Mouse (Mus musculus) heart, embryonic 13.5 days (tissue): ENCODE results near the gene Ptpn22. TPM values are rescaled to one million over a fixed set of nuclear protein-coding genes. Genes with fewer than 3 reads are reported as not detected.

Experiments used
- ATAC-seq: fragments of 200-750 bp; cut with Nextera tagmentation; 2 replicates; pipeline ENCODE4 v1.8.0; 2017; ENCODE audit warnings: moderate TSS enrichment; ENCODE audit not compliant: insufficient number of reproducible peaks, low FRiP score, low TSS enrichment; ENCODE audit errors: extremely low read depth
- H3K27ac ChIP-seq: fragments of 300-500 bp; sonication (generic); replicated peaks from 2 replicates; pipeline ENCODE4 v1.5.1; 2015; ENCODE audit warnings: moderate library complexity, mild to moderate bottlenecking, inconsistent platforms
- H3K27me3 ChIP-seq: fragments of 300-500 bp; sonication (generic); replicated peaks from 2 replicates; pipeline ENCODE4 v1.6.1; 2015; ENCODE audit warnings: mild to moderate bottlenecking, inconsistent platforms
- H3K36me3 ChIP-seq: fragments of 300-500 bp; sonication (generic); 2 replicates; pipeline ENCODE4 v1.6.1; 2015; ENCODE audit warnings: mild to moderate bottlenecking, inconsistent platforms
- H3K4me1 ChIP-seq: fragments of 300-500 bp; sonication (generic); 2 replicates; pipeline ENCODE4 v1.6.1; 2015; ENCODE audit warnings: inconsistent platforms
- H3K4me2 ChIP-seq: fragments of 300-500 bp; sonication (generic); 2 replicates; pipeline ENCODE4 v1.6.1; 2015; ENCODE audit warnings: inconsistent platforms, mild to moderate bottlenecking, moderate library complexity
- H3K4me3 ChIP-seq: fragments of 300-500 bp; sonication (generic); 2 replicates; pipeline ENCODE4 v1.5.1; 2015; ENCODE audit warnings: moderate library complexity, mild to moderate bottlenecking, inconsistent platforms
- H3K9ac ChIP-seq: fragments of 300-500 bp; sonication (generic); 2 replicates; pipeline ENCODE4 v1.6.1; 2015; ENCODE audit warnings: inconsistent platforms, mild to moderate bottlenecking, moderate library complexity
- H3K9me3 ChIP-seq: fragments of 300-500 bp; sonication (generic); 2 replicates; pipeline ENCODE4 v1.6.1; 2016; ENCODE audit warnings: inconsistent platforms
- WGBS: fragments of 180-500 bp; shearing (Covaris S2); methylation state at CpG from one replicate; pipeline ENCODE4 v1.1.7; 2015; ENCODE audit warnings: mixed read lengths; 5-methylcytosine and 5-hydroxymethylcytosine counted together
- polyA plus RNA-seq: library from polyadenylated mRNA; unstranded; fragments of >200 nt; fragmentation: Nextera tagmentation; extraction: Ambion mirVana; gene quantifications from 2 replicates; pipeline ENCODE4 v1.2.1, GENCODE M21; 2015

The Ptpn22 gene
- polyA plus RNA-seq, 1 experiment from 2014 or later = 0.76 TPM

DNA sequence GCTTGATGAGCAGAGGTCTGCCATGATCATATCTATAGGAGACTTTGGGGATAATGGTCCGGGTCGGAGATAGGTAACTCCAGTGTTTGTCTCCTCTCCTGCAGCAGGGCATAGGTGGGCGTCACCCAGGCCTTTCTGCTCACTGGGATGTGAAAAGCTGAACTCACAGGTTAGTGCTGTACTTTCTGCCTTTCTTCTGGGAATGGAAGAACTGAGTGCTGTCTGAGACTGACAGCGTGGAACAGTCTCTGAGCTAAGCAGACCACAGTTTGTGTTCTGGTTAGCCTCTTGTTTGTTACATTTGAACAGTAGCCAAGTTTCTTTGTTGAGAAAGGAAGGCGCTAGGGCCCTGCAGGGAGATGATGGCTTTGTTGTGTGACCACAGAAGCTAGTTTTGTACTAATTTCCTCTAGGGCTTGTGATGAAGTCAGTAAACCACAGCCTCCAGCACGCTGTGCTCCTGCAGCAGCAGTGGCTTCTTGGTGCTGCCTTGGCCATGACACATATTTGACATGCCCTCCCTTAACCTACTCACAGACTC, 326 bp downstream of the Ptpn22 start:
- H3K4me1 ChIP-seq = peaks cover 15% of the 10 kb centered on the region
- H3K9ac ChIP-seq = no peak overlapping the region
- no peaks in the 10 kb centered on the region for H3K27me3 ChIP-seq
- ATAC-seq = no peak
- H3K4me2 ChIP-seq = peak overlapping the region; percentile 16; the same call in 1 of the 2 replicates
- no peaks in the 10 kb centered on the region for H3K36me3 ChIP-seq
- H3K9me3 ChIP-seq = no peaks in the 10 kb centered on the region
- no peak overlapping the region for H3K4me3 ChIP-seq
- 58% methylated on average over 6 of the region's 6 CpGs for WGBS
- peak overlapping the region; percentile 42 for H3K27ac ChIP-seq

DNA sequence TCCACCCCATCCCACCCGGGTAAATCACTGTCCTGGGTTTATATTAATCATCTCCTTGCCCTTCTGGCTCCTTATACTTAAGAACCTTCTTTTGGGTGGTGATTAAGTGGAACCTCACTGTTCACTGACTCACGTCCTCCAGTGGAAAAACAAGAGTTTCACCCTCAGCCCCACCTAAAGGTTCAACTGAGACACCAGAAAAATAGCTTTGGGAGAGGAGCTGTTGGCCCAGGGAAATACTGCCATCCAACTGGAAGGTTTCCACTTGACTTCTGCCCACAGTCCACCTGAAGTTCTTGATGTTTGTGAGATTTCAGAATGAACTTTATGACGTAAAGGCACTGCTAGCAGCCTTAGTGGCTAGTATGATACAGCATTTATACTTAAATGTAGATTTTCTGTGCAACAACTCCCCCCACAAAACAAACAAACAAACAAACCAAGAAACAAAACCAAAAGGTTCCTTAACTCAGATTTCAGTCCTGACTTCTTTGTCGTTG, 3.2 kb downstream of the Ptpn22 start:
- ATAC-seq = no peak
- Histone ChIP-seq H3K4me3 (no peak overlapping the region), H3K27me3 (no peaks in the 10 kb centered on the region; the same call in 1 of the 2 replicates), H3K9ac (no peak overlapping the region), H3K4me2 (no peak overlapping the region), H3K27ac (no peak overlapping the region), H3K9me3 (no peaks in the 10 kb centered on the region), H3K36me3 (no peaks in the 10 kb centered on the region), H3K4me1 (peaks cover 15% of the 10 kb centered on the region)
- 73% methylated on average over 4 of the region's 4 CpGs for WGBS

DNA sequence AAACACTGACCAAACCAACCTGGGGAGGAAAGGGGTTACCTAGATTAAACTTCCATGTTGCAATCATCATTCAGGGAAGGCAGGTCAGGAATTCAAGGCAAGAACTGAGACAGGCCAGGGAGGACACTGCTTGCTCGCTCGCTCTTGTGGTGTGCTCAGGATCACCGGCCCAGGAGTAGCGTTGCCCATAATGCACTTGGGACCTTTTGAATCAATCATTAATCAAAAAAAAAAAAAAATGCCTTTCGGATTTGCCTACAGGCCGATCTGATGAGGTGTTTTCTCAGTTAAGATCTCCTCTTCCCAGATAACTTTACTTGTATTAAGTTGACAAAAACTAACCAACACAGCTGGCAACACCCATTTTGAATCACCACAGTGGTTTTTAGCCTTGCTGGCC, 4.6 kb downstream of the Ptpn22 start:
- H3K27ac ChIP-seq = no peak overlapping the region
- ATAC-seq = no peak
- peaks cover 13% of the 10 kb centered on the region for H3K4me1 ChIP-seq
- H3K9ac ChIP-seq = no peak overlapping the region
- WGBS = 86% methylated on average over 6 of the region's 6 CpGs
- no peaks in the 10 kb centered on the region for H3K36me3 ChIP-seq
- H3K4me3 ChIP-seq = no peak overlapping the region
- H3K4me2 ChIP-seq = no peak overlapping the region
- H3K27me3 ChIP-seq = no peaks in the 10 kb centered on the region; the same call in 1 of the 2 replicates
- no peaks in the 10 kb centered on the region for H3K9me3 ChIP-seq

- Histone ChIP-seq H3K4me1 (no peaks in the 10 kb centered on the region), H3K36me3 (no peaks in the 10 kb centered on the region), H3K27ac (no peak overlapping the region), H3K9me3 (no peaks in the 10 kb centered on the region), H3K27me3 (no peaks in the 10 kb centered on the region; the same call in 1 of the 2 replicates), H3K4me2 (no peak overlapping the region), H3K9ac (no peak overlapping the region), H3K4me3 (no peak overlapping the region)
- 79% methylated on average over 5 of the region's 5 CpGs for WGBS
- ATAC-seq = no peak
These were observed 7.9 kb downstream of the Ptpn22 start for GRCm38 (mm10) chr3:103867424-103867971.

DNA sequence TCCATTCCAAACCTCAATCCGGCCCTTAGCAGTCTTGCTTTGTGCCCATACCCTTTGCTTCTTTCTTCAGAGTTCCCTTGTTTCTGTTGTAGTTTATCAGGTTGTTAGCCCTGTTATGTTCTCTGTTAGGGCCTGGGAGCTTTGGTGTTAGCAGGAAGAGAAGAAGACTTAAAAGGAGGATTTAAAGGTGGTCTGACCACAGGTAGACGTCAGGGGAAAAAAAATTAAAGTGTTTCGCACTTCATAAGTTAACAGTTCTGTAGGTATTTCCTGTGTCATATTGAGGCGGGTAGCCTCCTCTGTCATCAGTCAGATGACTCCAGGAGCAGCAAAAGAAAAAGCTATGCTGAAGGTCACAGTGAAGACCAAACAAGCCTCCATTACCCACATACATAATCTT, 8.4 kb downstream of the Ptpn22 start:
- Histone ChIP-seq H3K4me1 (no peaks in the 10 kb centered on the region), H3K4me3 (no peak overlapping the region), H3K27me3 (no peaks in the 10 kb centered on the region; the same call in 1 of the 2 replicates), H3K36me3 (no peaks in the 10 kb centered on the region), H3K9ac (no peak overlapping the region), H3K4me2 (no peak overlapping the region), H3K9me3 (no peaks in the 10 kb centered on the region), H3K27ac (no peak overlapping the region)
- 66% methylated on average over 4 of the region's 4 CpGs for WGBS
- no peak for ATAC-seq

- H3K27me3 ChIP-seq = no peaks in the 10 kb centered on the region; the same call in 1 of the 2 replicates
- 52% methylated on average over 3 of the region's 3 CpGs for WGBS
- no peak overlapping the region for H3K9ac ChIP-seq
- no peak overlapping the region for H3K4me2 ChIP-seq
- H3K27ac ChIP-seq = no peak overlapping the region
- no peaks in the 10 kb centered on the region for H3K4me1 ChIP-seq
- H3K36me3 ChIP-seq = no peaks in the 10 kb centered on the region
- H3K4me3 ChIP-seq = no peak overlapping the region
- no peak for ATAC-seq
- H3K9me3 ChIP-seq = no peaks in the 10 kb centered on the region
These were observed 13.1 kb downstream of the Ptpn22 start for GRCm38 (mm10) chr3:103872663-103873098.

DNA sequence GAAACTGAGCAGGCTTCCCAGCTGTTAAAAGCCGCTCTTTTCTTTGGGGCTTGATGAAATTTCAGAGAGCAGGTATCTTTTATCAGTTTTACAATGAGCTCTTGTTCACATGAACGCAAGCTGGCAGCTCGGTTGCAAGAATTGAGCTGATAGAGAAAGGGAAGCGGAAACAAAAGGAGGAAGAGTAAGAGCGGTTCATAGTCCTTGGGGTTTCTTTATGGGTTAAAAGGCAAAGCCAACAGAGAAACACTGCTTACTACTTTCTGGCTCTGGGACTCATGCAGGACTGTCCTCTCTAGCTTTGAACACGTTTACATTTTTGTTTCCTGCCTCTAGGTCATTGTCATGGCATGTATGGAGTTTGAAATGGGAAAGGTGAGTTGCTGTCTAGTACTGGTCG, 14.7 kb downstream of the Ptpn22 start:
- no peaks in the 10 kb centered on the region for H3K36me3 ChIP-seq
- no peak for ATAC-seq
- no peaks in the 10 kb centered on the region for H3K4me1 ChIP-seq
- no peak overlapping the region for H3K9ac ChIP-seq
- H3K4me3 ChIP-seq = no peak overlapping the region
- H3K27me3 ChIP-seq = no peaks in the 10 kb centered on the region
- WGBS = 56% methylated on average over 7 of the region's 7 CpGs
- no peak overlapping the region for H3K27ac ChIP-seq
- H3K4me2 ChIP-seq = no peak overlapping the region
- no peaks in the 10 kb centered on the region for H3K9me3 ChIP-seq

DNA sequence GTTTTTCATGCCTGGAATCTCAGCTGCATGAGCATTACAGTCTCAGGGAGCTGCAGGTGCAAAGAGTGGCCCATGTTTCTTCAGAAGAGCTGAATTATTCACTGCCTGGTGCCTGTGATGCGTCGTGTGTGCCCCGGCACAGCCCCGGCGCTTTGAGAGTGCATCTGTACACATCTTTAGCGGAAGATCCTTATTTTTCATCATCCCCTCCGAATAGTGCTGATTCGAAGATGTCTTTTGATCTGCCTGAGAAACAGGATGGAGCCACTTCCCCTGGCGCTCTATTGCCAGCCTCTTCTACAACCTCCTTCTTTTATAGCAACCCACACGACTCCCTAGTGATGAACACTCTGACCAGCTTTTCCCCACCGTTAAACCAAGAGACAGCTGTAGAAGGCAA, 26.4 kb downstream of the Ptpn22 start:
- Histone ChIP-seq H3K4me1 (no peaks in the 10 kb centered on the region; the same call in 1 of the 2 replicates), H3K9ac (no peak overlapping the region), H3K4me3 (no peak overlapping the region), H3K27ac (no peak overlapping the region), H3K9me3 (no peaks in the 10 kb centered on the region), H3K36me3 (no peaks in the 10 kb centered on the region), H3K4me2 (no peak overlapping the region), H3K27me3 (no peaks in the 10 kb centered on the region)
- no peak for ATAC-seq
- 74% methylated on average over 11 of the region's 11 CpGs for WGBS

DNA sequence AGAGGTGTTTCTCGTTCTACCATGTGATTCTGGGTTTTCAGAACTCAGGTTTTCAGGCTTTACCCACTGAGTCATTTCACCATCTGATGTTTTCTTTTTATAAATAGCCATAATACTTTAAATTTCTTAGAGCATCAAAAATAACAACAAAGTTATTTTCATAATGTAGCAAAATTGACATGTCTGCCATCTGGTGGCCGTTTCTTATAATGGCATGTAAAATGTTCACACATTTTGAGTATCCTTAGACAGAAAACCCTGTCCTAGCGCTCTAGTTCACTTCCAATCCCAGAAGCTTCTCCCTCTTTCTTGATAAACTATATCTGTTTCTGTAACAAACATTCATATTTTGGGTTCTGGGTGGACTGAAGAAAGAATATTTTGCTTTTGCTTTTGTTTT, 28.0 kb downstream of the Ptpn22 start:
- Histone ChIP-seq H3K27me3 (no peaks in the 10 kb centered on the region), H3K27ac (no peak overlapping the region), H3K9me3 (no peaks in the 10 kb centered on the region), H3K4me2 (no peak overlapping the region), H3K4me3 (no peak overlapping the region), H3K4me1 (no peaks in the 10 kb centered on the region), H3K9ac (no peak overlapping the region), H3K36me3 (no peaks in the 10 kb centered on the region)
- ATAC-seq = no peak
- WGBS = 29% methylated on average over 3 of the region's 3 CpGs

DNA sequence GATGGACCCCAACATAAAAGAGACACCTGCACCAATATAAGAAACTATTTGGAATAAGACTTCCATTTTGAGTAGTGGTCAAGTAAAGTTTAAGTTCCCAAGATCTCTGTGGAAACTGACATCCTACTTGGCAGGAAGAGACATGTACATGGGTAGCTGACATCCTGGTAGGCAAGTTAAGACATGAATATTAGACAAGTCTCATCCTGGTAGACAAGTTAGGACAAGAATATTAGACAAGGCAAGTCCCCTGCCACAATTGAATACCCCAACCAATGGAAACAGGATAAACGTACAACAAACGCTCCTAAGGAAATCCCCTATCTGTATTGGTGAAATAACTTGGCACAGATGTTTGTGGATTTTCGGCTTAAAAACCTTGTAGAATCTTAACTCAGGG, 33.8 kb downstream of the Ptpn22 start:
- Histone ChIP-seq H3K9me3 (no peaks in the 10 kb centered on the region), H3K4me1 (no peaks in the 10 kb centered on the region), H3K36me3 (no peaks in the 10 kb centered on the region), H3K9ac (no peak overlapping the region), H3K4me3 (no peak overlapping the region), H3K27me3 (no peaks in the 10 kb centered on the region), H3K4me2 (no peak overlapping the region), H3K27ac (no peak overlapping the region)
- ATAC-seq = no peak
- 77% methylated on average over 3 of the region's 3 CpGs for WGBS

DNA sequence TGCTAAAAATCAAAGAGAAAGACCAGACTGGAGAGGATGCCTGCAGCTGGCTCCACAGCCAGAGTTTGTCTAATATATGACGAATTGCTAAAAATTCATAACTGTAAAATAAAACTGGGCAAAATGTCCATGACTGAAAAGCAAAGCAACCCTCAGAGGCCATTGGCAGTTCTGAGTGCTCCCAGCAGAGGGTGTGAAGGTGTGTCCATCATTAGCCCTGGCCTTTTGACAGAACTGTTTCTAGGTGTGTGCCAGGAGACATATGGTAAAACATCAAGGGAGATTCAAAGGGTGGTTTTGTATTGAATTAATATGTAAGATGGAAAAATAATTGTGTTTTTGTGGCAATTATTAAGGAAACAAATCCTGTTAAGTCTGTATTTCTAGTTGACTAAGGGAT, 45.1 kb downstream of the Ptpn22 start:
- Histone ChIP-seq H3K4me3 (no peak overlapping the region), H3K4me1 (no peaks in the 10 kb centered on the region), H3K9ac (no peak overlapping the region), H3K9me3 (no peaks in the 10 kb centered on the region), H3K36me3 (no peaks in the 10 kb centered on the region), H3K27me3 (no peaks in the 10 kb centered on the region), H3K27ac (no peak overlapping the region), H3K4me2 (no peak overlapping the region)
- WGBS = 74% methylated on average over 1 of the region's 1 CpGs
- no peak for ATAC-seq
